Mouse (Mus musculus) lung, postnatal 36 days (tissue): Measurements from ENCODE around the gene Parp6.

Experiments used
- DNase-seq: peaks from one replicate; pipeline ENCODE4 v3.0.0; 2022; ENCODE audit warnings: mixed read lengths

Parp6 gene

DNA sequence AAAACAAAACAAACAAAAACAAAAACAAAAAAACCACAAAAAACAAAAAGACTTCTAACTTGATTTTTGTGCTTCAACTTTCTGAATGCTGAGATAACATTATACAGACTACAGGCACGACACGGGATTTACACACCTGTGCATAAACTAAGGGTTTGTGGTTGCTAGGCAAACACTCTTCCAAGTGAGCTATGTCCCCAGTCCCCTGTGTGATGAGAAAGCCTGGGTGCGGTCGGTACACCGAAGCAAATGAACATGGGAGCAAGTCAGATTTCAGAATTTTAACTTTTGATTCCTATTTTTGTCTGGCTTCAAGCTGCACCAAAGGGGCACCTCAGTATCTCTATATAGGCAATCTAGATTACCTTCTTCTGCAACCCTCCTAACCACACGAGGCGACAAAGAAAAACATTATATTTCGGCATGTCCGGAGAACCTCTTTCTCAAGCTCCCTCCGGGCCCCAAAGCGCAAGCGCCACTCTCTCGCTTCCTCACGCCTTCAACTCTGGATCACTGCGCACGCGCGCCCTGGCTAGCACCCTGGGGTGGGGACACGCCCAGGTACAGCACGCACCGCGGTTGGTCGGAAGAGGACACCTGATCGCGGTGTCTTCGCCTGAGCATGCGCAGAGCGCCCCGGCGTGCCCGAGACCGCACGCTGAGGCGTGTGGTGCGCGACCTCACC lies at the start of gene Parp6:
Gene Parp6, plus strand, starts transcription at position 663 of the 685 bp plus-strand sequence.
- peak; percentile 100 for DNase-seq

GRCm38 (mm10) chr9:59571852-59572251 lies 45.2 kb upstream of the Parp6 start:
- no peak for DNase-seq

DNA sequence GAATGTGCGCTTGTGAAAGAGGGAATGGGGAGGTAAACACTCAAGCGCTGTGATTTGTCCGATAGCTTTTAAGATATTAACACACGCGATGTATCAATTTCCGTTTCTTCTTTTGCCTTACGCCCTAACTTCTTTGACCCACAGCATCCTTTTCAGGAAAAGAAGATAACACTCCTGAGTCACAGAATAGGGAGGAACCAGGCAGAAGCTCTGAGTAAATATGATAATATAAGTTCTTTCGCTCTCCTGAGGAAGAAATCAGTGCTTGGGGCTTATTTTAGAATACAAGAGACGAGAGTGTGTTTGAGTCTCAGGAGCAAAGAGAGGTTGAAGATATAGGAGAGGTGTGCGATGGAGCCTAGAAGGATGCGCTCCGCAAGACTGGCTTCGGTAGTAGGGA lies 39.7 kb upstream of the Parp6 start:
- no peak for DNase-seq

DNA sequence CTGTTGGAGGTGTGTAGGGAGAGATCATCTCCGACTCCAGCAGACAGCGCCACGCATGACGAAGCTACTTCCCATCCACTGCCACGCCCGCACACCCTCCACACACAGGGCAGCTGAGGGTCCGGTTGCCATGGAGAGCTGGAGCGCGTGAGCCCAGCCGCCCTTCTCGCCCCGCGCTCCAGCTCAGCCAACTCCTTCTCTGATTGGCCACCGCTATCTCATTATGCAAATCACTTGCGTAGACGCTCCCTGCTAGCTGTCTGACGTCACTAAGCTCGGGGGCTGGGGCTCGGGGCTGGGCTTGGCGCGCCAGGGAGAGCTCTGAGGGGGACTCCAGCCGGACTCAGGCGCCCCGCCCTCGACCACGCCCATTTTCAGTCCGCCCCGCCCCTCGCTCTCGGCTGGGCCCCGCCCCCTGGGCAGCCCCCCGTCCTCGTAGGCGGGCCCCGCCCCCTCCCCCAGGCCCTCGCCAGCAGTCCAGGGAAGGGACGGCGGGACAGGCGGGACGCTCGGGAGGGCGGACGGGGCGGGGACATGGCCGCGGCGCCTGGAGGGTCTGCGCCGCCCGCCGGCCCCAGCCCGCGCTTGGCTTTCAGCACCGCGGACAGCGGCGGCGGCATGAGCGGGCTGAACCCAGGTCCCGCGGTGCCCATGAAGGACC lies 39.1 kb upstream of the Parp6 start, which contains the start of gene Celf6:
Gene Celf6, plus strand, starts transcription at position 74 of the 661 bp plus-strand sequence.
- DNase-seq = peak; percentile 84

GRCm38 (mm10) chr9:59578505-59578867 lies 38.6 kb upstream of the Parp6 start:
- DNase-seq = no peak

GRCm38 (mm10) chr9:59584871-59585308 lies 32.2 kb upstream of the Parp6 start:
- peak; percentile 80 for DNase-seq

GRCm38 (mm10) chr9:59588252-59588651 lies 28.8 kb upstream of the Parp6 start:
- DNase-seq = no peak

DNA sequence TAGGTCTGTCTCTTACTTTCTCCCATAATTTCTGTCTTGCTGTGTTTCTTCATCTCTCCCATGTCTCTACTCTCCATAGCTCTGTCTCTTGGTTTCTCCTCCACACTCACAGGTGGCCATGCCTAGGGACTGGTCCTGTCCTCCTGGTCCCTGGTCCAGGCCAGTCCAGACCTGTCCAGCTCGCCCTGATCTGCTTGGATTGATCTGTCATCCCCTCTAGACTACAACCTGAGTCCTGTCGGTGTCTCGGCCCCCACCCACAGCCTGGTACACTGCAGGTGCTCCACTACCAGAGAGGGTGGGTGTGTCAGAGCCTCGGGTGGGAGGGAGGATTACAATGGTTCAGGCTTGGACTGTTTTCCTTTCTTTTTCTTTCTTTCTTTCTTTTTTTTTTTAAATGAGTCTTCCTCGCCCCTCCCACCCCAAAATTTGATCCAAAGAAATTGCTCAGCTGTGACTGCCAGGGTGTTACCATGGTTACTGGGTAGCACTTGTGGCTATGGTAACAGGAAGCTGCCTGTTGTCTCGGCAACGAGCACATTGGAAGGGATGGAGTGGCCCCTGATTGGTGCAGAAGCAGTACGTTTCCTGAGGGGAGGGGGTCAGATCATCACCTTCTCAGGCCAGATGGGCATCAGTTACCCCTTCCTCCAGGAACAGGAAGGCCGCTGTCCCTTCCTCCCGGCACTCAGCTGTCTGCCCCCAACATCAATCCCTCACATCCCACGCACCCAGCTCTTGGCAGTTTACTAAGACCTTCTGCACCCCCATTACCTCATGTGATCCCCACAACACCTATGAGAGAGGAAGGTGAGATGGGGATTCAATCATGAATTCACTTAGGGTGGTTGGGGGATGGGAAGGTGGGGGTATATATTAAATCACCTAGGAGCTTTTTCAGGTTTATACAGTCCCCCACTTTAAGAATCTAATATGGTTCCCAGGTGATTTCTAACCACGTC lies 28.1 kb upstream of the Parp6 start:
- no peak for DNase-seq

DNA sequence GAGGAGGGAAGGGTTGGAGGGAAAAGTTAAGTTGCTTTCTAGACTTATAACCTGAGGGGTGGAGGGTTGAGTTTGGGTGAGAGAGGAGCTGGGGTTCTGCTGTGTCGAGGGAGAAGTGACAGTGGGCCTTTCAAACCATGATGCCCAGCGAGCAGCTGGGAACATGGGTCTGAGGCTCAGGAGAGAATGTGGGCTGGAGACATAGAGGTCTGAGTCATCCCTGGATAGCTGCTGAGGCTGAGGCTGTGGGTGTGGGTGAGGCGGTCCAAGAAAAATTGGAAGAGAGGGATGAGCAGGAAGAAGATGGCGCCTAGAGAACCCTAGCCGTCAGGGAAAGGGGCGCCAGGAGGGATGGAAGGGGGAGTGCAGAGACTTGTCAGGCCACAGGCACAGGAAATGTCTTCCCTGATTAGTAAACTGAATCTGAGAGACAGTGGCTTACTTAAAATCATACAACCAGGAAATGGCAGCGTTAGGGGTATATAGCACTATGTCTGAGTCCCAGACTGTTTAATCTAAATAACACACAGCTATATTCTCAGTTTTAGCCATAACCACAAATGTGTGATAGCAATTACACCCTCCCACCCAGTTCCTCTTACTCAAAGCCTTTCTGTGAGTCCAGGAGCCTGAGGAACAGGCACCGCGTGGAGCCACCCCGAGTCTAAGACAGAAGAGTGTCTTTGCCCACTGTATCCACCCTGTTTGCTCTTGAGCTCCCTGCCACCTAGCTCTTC lies 27.2 kb upstream of the Parp6 start:
- DNase-seq = no peak

DNA sequence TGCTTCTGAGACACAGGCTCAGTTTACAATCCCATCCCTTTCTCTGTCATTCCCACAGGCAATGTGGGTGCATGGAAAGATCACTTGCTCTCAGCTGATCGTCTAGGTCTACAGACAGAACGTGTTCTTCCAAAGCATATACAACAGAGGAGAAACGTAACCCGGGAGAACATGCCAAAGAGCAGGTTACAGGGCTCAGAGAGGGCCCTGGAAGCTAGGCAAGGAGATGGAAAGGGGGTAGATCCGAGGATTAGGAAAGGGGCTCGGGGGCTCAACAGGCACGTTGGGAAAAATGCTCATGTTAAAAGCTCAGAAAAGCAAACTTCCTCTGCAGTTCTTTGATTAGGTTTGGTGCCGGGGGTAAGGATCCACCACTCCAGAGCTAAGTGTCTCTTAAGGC lies 15.4 kb upstream of the Parp6 start:
- no peak for DNase-seq

DNA sequence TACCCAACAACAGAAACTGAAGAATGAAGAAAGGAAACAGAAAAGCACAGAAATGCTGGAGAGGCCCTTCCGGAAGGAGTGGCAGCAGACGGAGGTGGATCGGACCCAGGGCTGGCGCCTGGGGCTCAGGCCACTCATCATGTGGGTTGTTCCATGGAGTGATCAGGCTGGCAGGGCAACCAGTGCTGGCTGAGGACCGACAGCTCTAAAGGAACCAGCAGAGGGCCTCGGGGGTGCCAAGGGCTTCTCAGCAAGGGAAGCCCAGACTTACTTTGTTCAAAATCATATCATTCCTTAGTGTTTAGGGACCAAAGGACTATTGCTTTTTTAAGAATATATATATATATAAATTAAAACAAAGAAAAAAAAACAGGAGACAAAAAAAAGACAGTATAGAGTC lies 11.1 kb upstream of the Parp6 start:
- no peak for DNase-seq

GRCm38 (mm10) chr9:59610950-59611349 lies 6.1 kb upstream of the Parp6 start:
- DNase-seq = no peak

DNA sequence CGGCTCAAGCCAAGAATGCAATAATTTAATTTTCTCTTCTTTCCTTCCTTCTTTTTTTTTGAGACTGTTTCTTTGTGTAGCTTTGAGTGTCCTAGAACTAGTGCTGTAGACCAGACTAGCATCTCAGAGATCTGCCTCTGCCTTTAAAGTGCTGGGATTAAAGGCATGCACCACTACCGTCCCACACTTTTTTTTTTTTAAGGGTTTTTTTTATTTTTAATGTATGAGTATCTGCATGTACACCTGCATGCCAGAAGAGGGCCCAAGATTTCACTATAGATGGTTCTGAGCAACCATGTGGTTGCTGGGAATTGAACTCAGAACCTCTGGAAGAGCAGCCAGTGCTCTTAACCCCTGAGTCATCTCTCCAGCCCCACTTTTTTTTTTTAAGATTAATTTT lies 1.3 kb upstream of the Parp6 start:
- DNase-seq = no peak

DNA sequence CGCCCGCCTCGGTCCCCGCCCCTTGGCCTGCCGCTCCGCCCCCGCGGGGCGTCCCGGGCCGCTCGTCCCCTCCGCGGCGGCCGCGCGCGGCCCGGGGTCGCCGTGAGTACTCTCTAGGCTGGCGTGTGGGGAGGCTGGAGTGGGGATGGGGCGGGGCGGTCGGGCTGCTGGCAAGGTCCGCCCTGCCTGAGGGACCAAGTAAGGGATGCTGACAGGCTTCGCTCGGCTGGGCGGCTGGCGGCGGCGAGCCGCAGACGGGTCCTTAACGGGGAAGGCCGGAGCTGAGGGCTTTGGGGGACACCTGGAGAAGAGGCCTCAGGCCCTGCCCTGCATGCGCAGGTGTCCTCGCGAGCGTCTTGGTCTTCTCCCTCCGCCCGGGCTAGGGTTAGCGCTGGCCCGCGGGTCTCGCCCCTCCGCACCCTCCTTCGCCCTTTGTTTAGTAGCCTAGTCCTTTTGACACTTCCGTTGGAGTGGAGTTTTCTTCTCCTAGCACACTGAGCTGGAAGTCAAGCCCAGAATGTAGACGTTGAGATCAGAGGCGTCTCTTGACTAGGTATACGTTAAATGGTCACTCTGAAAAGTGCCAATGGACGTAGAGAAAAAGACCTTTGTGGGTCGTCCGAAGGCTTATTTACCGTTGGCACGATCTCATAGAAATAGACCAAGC lies 356 bp downstream of the Parp6 start:
- DNase-seq = peak; percentile 31

DNA sequence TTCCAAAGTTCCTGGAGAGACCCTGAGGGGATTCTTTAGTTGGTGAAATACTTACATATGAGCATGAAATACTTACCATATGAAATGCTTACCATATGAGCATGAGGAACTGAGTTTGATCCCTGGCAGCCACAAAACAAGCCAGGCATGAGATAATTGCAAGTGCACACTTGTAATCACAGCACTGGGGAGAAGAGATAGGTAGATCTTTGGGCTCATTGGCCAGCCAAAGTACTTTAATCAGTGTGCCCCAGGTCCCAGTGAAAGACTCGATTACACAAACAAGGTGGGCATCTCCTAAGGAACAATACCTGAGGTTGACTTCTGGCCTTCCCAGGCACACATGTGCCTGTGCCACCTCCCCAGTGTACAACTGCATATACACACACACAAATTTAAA lies 21.3 kb downstream of the Parp6 start:
- DNase-seq = no peak

GRCm38 (mm10) chr9:59639936-59640335 lies 22.9 kb downstream of the Parp6 start:
- no peak for DNase-seq

GRCm38 (mm10) chr9:59641320-59641719 lies 24.2 kb downstream of the Parp6 start:
- no peak for DNase-seq

- no peak for DNase-seq
These were observed 32.8 kb downstream of the Parp6 start for GRCm38 (mm10) chr9:59649911-59650310.

DNA sequence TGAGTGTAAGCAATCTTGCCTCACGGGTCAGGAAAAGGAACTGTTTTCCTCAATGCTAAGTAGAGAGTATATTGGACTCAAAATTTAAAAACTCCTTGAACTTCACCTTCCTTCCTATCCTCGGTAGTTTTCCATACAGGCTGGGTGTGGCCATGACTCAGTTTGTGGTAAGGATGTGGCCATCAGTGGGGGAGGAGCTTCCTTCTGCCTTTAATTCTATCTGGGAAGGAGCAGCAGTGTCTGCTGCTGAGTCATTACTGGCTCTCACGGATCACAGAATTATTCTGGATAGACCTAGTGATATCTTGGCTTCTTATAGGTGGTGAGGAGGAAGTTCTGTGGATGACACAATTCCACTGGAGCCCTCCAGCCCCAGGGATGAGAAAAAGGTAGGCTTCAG lies 36.3 kb downstream of the Parp6 start:
- peak; percentile 69 for DNase-seq

DNA sequence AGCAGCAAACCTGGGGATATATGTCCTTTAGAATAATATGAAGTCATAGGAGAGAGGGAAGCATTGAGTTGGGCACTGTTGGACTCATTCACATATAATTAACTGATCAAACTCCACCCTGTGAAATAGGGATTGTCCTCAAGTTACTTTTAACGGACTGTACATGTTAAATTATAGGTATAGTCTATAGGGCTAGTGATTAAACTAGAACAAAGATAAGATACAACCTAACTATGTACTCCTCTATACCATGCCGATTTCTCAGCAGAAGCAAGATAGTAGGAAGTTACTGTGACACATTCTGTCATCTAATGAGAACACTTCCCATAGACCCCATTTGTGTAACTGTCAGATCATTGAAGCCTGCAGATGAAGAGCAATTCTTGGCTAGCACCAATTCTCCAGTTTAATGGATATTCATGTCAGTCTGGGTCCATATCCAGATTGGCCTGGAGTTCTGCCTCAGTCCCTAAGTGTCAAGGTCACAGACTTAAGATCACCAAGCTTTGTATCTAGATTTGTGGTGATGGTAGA lies 37.4 kb downstream of the Parp6 start:
- DNase-seq = no peak

GRCm38 (mm10) chr9:59655958-59656634 lies 39.0 kb downstream of the Parp6 start, which contains the start of gene Pkm:
Gene Pkm, plus strand, starts transcription at chr9:59656368.
- DNase-seq = peak; percentile 99
